Mouse (Mus musculus) heart, adult 18-20 months (tissue): ENCODE measurements at regions not wholly inside any gene's neighbourhood (a gene's known extent, or its start where the extent isn't known, plus 50 kb on each side); places are given as distances from the start of the nearest gene placed in this dataset.

ENCODE experiments used
- DNase-seq, 2 experiments: peaks; one replicate each; pipeline ENCODE4 v3.0.0; 2021 to 2022; ENCODE audit warnings: mixed read lengths in 1 of 2

DNA sequence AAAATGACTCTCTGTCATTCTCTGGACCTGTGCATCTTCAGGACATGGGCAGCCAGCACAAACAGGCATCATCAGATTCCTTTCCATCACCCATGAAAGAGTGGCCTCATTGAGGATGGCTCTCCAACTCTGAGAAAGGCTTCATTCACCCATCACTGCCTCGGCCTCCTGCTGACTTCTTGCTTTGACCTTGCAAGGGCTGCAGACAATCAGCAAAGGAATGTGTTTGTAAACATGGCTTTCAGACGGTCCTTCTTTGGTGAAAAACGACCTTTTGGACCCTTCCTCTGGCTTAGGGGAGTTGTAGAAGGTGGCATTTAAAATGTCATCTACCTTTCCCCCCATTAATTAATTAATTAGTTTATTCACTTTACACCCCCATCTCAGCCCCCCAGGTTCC is 134.3 kb downstream of the Moxd1 start:
- no peak for DNase-seq

GRCm38 (mm10) chr10:24361424-24361823 is 138.1 kb downstream of the Moxd1 start:
- peak; percentile 26 to 29 for DNase-seq

GRCm38 (mm10) chr10:24365369-24365768 is 142.1 kb downstream of the Moxd1 start:
- DNase-seq = no peak

- no peak for DNase-seq
Observed at GRCm38 (mm10) chr10:24367010-24367409, 143.7 kb downstream of the Moxd1 start.

DNA sequence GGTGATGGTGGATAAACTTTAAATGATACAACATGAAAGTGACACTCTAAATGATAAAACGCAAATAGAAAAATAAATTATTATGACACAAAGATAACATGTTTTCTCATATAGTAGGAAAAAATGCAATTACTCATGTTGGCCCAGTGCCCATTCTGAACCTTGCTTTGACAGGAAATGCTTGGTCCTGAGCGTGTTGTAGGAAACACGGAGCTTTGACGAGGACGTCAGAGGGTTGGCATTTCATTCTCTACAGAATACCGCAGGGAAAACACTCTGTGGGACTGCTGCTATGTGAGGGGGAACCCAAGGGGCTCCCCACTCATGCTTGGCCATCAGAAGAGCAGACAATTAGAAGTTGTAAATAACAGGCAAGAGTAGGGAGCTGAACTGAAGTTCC is 150.6 kb downstream of the Moxd1 start:
- no peak for DNase-seq

- peak in 1 of 2 experiments; percentile 16 for DNase-seq
Observed at GRCm38 (mm10) chr10:24379291-24379690, 156.0 kb downstream of the Moxd1 start.

- DNase-seq = no peak
Observed at GRCm38 (mm10) chr10:24380478-24381273, 157.4 kb downstream of the Moxd1 start.

GRCm38 (mm10) chr10:24381917-24382316 is 158.6 kb downstream of the Moxd1 start:
- DNase-seq = peak in 1 of 2 experiments; percentile 61

- DNase-seq = no peak
Observed at GRCm38 (mm10) chr10:24384061-24384460, 160.7 kb downstream of the Moxd1 start.

- DNase-seq = peak; percentile 37 to 51
Observed at GRCm38 (mm10) chr10:24388229-24388628, 164.9 kb downstream of the Moxd1 start.

DNA sequence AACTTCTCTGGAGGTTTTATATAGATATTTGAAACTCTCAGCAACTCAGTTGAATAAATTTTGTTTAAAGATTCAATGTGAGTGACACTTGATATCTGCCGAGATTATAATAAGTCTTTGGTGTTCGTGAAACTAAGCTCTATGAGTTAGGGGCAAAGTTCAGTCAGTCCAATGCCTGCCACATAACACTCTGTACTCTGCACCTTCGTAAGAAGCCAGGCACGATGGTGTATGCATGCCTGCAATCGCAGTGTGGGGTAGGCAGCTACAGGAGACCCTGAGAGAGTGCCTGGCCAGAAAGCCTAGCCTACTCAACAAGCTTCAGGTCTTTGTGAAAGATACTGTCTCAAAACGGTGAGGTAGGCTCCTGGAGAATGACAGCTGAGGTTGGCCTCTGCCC is 167.7 kb downstream of the Moxd1 start:
- DNase-seq = no peak

- peak in 1 of 2 experiments; percentile 21 for DNase-seq
Observed at GRCm38 (mm10) chr10:24392066-24392465, 168.7 kb downstream of the Moxd1 start.

DNA sequence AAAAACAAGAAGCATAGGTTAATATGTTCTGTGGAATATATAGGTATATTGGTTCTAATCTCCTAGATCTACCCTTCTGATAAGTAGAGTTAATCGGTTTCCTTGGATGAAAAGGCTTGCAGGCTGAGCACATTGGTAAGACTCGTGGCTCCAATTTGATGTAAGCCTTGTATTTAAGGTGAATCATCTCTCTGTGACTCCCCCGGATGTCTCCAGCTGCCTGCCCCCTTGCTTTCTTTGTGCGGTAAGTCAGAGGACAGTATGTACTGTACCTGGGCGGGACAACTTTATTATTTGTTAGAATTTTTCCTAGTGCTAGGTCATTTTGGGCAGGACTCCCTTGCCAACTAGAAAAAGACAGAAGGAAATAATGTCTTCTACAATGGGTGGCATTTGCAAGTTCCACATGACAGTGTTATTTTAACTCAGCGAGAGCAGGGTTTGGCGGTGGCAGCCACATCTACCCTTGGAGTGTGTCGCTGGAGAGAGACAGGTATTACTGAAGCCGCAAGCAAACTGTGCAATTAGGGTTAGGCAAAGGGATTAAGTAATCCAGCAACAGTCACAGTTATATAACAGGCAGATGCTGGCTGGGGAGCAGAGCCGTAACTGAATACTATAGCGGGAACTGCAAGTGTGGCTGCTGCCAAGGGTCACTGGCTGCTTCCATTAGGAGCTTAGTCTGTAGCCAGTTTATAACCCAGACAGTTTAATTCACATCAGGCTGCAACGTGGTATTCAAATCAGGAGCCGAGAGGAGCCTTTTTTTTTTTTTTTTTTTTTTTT is 172.9 kb downstream of the Moxd1 start:
- peak; percentile 23 to 29 for DNase-seq

DNA sequence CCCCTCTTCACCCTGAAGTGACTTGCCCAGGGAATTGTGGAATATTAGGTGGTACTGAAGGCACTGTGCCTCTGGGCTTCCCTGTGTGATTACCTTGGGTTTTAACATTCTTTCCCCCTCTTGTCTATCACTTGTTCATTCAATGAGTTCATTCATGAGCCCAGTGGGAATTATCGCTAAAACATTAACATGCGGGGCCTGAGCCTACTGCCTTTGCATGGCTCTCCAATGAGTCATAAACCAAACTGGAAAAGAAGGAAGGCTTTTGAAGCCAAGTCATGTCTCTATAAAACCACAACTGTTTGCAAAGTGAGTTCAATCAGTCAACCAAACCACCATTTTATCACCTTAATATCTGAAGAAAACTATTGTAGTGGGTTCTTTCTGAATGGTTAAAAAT is 173.8 kb downstream of the Moxd1 start:
- peak; percentile 18 to 42 for DNase-seq

DNA sequence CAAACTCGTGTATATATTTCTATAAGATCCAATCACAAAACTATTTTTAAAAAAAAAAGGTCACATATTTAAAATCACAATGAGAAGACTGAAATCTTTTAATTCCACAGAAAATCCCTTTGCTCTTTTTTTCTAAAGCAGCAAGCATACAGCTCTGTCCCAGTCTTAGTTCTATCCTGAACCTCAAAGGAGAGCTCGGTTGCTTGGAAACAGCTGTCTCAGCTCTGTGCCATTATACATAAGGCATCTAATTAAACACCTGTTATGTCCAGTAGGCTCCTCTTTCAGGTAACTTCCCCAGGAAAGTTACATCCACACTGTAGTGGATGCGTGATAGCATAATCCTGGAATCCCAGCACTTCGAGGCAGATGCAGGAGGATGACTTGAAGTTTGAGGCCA is 181.5 kb downstream of the Moxd1 start:
- no peak for DNase-seq

DNA sequence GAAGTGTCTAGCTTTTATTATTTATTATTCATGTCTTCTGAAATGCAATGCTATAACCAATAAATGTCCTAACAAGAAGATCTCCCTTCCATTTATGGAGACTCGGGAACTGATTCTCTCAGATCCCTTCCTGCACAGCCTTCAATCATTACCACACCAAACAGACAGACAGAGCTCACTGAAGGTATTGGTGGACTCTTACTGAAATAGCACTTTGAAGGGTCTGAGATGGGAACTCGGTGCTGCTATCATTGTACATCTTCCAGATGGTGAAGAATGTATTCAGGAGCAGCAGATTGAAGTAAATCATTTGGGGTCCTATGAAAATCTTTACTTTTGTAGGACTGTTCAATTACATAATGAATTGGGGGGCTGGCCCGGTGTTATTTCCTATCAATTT is 183.6 kb downstream of the Moxd1 start:
- DNase-seq = no peak

- DNase-seq = no peak
Observed at GRCm38 (mm10) chr10:24407411-24408227, 184.3 kb downstream of the Moxd1 start.

DNA sequence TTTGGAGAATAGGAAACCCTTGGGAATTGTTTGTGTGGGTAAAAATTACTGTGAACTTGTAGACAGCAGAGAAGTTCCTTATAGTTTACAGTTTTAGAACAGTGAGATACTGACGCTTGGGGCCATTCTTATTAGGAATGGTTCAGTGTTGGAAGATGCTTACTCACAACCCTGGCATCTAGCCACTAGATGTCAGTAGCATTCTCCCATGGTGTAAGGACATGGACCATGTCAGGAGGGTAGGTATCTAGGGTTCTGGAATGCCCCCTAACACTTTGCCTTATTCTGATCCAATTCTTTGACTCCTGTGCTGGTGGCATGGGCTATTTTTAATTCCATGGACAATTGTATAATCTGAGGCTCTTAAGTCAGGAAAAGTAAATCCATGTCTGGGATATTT is 185.3 kb upstream of the Ccn2 start:
- peak; percentile 52 to 67 for DNase-seq

- DNase-seq = no peak
Observed at GRCm38 (mm10) chr10:24410885-24411284, 184.4 kb upstream of the Ccn2 start.

- DNase-seq = no peak
Observed at GRCm38 (mm10) chr10:24422498-24423160, 172.6 kb upstream of the Ccn2 start.

- DNase-seq = peak; percentile 50 to 57
Observed at GRCm38 (mm10) chr10:24433737-24434367, 161.4 kb upstream of the Ccn2 start.

DNA sequence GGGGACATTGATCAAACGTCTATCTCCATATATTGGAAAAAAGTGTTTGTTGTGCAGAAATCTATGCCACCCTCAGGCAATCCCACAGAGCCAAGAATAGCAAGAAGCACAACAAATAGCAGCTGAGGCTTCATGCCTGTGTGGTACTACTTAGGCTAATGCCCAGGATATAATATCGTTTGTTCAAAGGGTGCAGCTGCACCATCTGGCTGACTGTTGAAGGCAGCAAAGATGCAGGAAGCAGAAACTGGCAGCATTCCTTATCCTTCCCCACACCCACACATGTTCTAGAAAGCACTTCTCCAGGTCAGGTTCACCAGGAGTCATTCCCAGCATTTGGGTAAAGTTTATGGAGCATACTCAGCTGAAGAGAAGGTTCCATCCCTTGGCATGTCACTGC is 158.1 kb upstream of the Ccn2 start:
- DNase-seq = no peak
